Mouse (Mus musculus) retina, postnatal 7 days (tissue): ENCODE results near the gene 1700012B09Rik.

Experiments
- DNase-seq: peaks from one replicate; pipeline ENCODE4 v3.0.0-alpha.2; 2012; ENCODE audit warnings: low read depth, low spot score

Gene 1700012B09Rik

DNA sequence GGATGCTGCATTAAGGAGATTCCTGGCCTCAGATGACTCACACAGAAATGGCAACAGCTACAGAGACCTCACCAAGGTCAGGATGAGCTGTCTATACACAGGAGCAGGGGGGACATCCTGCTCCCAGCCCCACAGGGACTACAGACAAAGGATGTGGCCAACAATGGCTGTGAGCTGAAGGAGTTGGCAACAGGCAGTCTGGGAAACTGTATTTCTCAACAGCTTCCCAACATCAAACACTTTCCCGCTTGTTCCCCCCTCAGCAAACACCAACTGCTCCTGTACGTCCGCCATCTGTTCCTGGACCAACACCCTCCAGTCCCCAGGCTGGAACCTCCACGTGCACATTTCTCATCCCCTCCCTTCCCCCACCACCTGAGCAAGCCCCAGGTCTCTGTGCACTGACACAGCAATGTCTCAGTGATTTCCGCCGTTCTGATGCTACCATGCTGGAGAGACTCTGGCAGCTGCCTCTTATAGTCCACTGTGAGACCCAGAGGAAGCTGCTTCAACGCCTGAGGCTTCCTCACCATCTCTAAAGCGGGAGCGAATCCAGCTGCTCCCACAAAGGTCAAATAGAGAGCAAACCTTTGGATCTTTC, 39.8 kb downstream of the 1700012B09Rik start:
- no peak for DNase-seq

DNA sequence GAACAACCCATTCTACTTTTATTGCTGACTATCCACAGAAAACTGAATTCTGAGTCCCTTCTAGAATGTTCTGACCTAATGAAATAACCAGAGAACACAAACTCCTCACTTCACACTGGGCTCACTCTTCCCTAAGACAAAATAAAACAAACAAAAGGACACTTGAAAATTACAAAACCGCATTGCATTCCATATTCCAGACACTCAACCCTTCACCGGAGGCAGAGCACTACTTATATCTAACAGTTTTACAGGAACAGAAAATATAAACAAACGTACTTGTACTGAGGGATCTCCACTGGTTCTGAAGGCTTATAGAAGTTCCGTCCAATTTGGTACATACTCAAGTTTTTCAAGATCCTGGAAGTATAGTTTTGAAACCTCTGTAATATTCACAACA, 42.5 kb downstream of the 1700012B09Rik start:
- DNase-seq, result no peak

DNA sequence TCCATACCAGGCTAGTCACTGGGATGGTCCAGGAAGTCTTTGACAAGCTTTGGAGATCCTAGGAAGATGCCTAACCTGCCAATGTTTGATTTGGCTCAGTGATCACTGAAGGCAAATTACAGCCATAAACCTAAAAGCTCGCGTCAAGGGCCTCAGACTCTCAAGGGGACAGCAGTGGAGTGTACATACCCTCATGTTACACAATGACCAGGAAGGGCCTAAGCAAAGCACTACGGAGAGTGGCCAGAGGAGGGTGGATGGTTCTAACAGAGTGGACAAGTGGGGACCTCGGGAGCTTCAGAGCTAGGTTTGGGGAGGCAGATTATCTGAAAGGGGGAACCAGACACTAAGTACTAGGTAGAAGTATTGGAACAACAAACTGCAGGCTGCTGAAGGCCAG, 44.2 kb downstream of the 1700012B09Rik start:
- no peak for DNase-seq

DNA sequence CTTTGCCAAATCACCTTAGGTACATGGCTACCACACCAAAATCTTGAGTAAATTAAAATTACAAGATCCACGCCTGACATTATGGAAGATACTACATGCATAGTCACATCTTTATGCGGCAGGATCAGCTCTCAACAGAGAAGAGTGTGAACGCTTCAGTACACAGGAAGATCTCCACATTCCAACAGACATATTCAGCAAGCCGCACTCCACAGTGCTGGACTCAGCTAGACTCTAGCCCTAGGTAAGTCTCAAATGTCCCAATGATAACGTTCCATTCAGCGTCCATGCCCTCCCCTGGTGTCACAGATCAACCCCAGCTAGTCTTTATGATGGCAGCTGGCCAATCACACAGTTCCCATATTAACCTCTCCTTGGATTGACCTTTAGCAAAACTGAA, 44.8 kb downstream of the 1700012B09Rik start:
- DNase-seq, result no peak

DNA sequence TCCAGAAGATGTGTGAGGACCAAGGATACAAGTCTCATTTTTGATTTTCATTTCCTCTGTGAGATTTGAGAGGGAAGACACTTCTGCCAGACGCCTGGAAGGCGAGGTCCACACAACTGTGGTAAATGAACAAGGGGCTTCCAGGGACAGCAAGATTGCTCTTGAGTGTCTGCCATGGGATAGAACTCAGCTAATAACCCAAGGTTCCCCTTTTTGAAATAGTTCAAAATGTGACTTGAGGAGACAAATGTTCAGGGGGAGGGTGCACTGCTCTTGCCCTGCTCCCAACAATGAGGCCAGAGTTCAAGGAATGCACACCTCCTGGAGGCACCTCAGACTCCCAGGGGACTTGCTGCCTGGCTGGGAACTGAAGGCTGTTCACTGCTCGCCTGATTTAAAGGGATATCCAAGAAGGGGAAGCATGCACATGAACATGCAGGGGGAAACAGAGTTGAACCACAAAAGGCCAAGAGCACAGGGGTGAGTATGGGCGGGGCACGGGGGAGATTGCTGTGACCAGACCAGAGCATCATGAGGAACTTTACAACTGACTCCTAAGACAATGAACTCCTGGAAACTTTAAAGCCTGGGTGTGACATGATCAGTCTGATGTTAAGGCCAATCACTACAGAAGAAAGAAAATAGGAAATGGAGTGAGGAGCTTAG, 45.9 kb downstream of the 1700012B09Rik start:
- DNase-seq, result no peak

DNA sequence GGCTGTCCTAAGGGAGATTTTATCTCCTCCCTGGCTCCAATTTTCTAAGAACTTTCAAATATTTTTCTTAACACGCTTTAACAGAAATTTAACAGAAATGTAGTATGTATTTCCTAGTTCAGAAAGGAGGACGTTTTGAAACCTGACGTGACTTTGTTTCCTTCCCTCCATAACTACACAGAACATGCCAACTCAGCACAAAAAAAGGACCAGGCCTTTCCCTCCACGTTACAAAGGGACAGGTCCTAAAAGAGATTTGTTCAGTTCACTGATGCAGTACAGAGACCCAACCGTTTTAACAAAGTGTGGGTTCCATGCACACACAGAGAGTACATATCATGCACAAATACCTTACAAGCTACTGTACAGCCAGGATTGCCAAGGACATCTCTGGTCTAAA, 49.2 kb downstream of the 1700012B09Rik start:
- no peak for DNase-seq

DNA sequence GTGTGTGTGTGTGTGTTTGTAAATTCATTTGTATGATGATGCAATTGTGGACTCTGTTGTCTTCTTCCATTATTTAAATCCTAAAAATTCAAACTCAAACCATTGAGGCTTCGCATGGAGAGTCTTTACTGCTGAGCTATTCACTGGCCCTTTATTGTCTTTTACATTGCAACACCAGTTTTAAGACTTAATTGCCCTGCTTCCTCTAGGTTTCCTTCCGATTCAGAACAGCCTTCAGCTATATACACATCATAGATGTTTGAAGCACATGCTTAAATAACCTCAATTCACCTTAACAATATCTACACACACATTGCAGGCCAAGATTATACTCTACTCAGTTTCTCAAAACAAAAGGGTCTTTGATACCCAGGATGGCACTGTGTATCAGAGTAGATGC, 50.4 kb downstream of the 1700012B09Rik start:
- no peak for DNase-seq

DNA sequence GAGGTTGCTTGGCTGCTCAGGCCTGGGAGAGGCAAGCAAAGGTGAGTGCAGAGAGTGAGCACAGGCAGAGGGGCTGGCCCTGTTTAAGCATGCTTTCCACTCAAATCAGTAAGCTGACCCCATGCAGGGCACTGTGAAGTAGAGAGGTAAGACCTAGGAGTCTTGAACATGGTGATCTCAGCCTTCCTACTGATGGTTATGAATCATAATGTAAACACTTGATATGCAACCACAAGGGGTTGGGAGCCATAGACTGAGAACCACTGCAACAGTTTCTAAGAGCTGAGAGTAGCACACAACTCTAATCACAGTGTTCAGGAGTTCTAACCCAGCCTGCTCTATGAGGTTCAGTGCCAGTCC, 52.5 kb downstream of the 1700012B09Rik start:
- no peak for DNase-seq

DNA sequence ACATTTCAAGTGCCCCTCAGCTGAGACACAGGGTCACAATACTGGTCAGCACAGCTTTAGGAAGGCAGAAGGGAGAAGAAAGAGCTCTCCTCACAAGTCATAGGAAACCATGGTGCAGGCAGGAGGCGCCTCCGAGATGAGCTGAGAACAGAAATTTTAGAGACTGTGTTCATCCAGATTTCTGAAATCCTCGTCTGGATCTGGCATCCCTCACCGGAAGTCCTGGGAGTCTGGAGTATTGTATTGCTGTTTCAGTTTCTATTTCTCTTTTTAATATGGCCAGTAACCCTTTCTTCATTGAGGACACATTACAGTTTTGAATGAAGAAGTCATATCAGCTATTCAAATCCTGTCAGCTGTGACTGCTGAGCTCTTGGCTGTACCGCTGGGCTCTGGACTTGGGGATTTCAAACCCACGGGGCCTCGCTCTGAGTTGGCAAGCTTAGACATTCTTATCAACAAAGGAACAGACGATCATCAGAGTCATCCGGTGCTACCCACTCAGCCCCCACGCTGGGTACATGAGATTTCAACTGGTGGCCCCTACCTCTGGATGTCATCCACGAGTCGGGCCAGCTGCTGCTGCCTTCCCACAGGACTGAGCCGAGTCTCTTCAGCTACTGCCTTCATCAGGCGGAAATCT, 53.0 kb downstream of the 1700012B09Rik start:
- DNase-seq, result no peak

DNA sequence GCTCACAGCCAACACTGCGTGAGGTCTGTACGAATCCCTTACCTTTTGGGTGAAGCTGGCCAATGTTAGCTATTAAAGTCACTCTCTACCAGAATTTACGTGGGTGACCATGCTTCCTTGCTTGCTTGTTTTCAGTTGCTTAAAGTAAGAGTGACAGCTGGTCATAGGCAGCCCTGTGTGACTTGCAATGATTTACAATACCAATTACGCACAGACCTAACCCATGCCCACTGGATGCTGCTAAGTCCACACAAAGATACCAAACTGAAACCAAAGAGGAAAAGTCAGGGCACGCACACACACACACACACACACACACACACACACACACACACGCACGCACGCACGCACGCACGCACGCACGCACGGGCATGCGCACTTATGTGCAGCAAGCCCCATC, 55.6 kb downstream of the 1700012B09Rik start:
- no peak for DNase-seq

DNA sequence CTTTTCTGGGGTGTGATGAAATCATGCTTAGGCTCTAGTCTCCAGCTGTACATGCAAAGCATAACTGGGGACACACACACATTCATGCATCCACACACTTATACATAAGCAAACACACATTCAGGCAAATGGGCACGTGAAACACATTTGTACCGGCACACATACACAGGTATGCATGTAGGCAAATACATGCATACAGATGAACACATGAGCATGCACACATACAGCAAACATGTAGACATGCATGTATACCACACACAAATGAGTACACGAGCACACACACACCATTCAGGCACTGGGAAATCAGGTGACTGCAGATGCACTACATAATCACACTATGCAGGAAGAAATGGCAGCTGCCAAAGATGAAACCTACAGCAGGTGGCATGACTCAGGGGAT, 59.9 kb downstream of the 1700012B09Rik start:
- DNase-seq, result no peak
